Mouse (Mus musculus): ENCODE results near the gene Klhl29.
A peak's percentile ranks its signal among the peaks of the same experiment; 100 is the strongest.

Gene Klhl29

DNA sequence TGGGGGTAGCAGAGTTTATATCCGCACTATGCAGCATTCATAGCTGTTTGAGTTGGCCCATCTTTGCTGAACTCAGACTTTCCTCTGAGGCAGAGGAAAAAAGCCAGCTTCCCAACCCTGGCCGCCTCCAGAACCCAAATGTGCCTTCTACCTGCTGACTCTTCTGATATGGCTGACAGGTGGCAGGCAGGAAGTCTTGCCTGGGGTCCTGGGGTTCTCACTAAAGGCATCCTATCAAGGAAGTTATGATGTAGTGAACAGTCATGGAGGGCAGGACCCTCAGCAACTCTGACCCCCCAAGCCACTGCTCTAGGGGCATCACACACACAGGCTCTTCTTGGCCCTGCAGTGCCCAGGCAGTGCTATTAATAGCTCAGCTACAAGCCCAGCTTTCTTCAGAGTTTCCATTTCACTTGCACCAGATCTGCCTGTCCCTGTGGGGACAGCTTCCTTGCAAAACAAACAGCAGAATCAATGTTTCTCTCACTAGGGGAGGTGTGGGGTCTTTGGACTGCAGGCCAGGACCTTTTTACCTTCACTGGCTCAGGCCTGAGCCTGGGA is 187.6 kb downstream of the Klhl29 start:
- no peak for DNase-seq (ENCODE audit: low spot score in 2 of 2)

DNA sequence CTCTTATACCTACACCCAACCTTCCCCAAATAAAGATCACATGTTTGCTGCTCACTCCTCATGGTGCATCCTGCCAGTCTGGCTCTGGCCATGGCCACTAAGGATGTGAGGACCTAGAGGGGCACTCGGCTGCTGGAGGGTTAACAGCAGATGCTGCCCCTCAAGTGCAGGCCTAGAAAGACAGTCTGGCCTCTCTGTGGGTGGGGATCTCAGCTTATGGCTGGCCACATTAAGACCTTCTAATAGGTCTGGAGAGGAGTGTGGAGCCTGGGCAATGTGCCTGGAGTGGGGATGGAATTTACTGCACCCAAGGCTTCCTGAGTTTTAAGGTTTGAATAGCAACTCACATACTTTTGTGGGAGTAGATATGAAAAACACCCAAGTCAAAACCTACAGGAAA is 188.8 kb downstream of the Klhl29 start:
- DNase-seq (ENCODE audit: low spot score in 2 of 2) = peak; percentile 67 to 73

DNA sequence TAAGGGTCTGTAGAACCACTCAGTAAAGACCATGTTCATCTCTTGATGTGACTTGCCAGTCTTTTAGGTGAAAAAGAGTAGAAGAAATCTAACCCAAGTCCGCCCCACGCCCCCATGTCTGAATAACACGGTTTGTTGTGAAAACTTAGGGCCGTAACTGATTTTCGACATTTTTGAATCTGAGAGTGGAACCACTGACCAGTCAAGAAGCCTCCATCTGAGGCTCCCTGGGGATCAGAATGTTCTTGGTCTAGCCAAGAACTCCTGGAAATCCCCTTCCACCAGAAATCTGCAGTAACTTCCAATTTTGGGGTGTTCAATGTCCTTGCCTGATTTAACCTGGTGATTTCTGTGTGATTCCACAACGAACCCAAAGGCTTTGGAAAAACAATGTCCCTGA is 189.9 kb downstream of the Klhl29 start:
- DNase-seq (ENCODE audit: low spot score in 2 of 2) = no peak

DNA sequence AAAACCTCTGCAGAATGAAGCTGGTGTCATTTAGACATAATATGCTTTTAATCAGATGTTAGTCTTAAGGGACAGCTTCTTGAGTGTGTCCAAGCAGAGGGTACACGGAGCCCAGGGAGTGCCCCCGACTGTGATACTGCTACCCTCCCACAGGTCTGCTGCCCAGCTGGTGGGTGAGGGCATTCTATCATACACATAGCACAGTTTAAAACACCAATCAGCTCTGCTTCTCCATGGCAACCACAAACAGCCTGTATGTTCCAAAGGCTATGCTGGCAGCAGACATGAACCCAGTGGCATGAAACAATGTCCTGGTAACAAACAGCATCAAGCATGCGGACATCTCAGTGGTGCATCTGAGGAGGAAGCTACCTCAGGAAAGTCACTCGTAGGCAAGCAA is 192.9 kb downstream of the Klhl29 start:
- DNase-seq (ENCODE audit: low spot score in 2 of 2) = no peak

DNA sequence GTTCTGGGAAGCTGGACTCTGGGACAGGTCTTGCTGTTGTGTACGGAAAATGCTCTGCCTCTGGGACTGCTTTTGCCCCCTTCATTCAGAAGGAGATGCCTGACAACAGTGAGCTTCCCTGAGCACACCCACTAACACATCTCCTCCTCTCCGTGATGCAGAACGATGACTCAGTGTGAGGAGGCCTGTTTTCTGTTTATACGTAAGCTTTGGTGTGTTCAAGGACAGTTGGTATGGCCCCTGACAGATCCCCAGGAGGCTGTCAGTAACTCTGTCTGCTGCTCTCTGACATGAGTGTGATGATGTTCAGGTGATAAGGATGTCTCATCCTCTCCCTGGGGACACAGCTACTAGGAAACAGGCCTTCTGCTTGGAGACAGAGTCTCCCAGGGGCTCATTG is 193.3 kb downstream of the Klhl29 start:
- DNase-seq (ENCODE audit: low spot score in 2 of 2) = no peak

DNA sequence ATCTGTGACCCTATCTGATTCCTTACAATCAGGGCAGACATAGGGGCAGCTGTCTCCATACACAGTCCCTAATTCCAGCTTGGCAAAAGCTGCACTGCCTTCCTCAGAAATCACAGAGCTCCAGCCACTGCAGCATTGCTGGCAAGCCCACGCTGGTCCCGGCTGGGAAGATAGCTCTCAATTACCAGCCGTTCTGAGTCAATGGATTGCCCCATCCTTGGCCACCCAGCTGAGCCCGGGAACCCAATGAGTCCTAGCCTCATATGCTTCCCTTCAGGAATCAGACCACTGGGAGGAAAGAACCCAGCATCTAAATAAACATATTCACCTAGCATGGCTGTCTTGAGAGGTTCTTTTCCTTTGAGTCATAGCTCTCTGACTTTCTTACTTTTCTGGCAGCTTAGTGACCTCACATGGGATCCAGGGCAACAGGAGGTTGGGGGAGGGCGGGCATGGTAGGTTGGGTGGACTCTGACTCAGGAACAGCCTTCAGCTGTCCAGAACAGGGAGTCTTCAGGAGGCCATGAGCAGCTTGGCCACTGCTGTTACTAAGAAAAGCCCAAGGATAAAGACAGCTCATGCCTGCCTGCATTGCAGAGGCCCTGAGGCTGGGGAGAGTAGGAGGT is 198.7 kb downstream of the Klhl29 start:
- no peak for DNase-seq (ENCODE audit: low spot score in 2 of 2)

DNA sequence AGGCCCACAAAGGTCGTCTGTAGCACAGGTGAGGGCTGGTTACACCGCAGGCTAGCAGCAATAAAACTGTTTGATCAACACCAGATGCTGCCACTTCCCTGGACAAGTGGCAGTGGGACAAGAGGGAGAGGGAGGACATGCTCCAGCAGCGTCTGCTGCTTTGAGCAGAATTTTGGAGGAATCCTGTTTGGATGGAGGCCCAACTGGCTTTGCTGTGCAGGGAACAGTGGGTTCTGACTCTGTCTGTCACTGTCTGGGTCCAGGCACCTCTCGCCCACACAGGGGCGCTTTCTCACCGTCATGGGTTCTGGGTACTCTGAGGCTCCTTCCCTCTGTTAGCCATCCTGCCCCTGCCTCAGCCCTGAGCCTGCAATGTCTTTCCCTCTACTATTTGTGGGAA is 209.3 kb downstream of the Klhl29 start:
- no peak for DNase-seq (ENCODE audit: low spot score in 2 of 2)

DNA sequence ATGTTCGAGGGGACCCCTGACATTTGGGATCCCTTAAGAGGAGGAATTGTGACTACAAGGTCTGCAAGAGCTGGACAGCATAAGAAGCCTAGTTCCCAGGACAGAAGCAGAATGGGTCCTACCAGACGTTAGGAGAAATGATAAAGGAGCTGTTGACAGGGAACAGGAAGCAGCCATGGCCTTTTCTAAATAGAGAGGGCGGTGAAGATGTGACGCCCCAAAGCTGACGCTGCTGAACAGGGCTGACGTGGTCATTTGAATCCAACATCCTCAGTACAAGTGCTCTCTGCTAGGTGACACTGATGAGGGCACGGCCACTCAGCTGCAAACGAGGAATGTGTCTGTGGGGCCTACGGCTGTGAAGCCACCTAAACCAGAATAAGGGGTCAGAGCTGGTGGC is 210.1 kb downstream of the Klhl29 start:
- DNase-seq (ENCODE audit: low spot score in 2 of 2) = no peak

DNA sequence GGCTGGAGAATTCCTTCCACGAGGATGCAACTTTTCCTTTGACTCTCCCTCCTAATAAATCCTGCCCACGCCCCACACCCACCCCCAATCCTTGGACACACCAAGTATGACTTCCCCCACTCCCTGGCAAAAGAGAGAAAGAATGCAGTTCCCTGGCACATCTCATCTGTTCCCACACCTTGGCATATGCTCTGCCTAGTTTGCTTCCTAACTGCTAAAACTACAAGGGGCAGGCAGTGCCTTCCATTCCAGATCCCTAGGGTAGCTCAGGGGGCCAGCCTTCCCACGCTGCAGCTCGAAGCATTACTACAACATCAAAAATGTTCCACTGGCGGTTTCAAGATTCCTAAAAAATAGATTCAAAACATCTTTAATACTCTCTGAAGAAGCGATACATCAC is 212.8 kb downstream of the Klhl29 start:
- no peak for DNase-seq (ENCODE audit: low spot score in 2 of 2)

DNA sequence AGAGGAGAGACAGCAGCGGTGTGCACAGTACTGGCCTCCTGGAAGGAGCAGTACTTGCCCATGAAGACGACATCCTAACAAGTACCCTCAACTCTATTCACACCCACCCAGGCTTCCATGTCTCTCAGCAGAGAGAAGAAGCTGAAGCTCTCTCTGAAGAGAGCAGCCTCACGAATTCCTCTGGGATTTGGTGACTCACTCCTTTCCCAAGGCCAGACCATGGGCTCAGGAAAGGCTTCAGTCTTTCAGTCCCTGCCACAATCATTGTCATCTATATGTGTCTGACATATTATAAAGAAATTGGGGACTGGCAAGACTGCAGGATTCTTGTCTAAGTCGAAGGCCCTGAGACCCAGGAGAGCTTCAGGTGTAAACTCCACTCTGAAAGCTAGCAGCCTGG is 213.9 kb downstream of the Klhl29 start:
- no peak for DNase-seq (ENCODE audit: low spot score in 2 of 2)

DNA sequence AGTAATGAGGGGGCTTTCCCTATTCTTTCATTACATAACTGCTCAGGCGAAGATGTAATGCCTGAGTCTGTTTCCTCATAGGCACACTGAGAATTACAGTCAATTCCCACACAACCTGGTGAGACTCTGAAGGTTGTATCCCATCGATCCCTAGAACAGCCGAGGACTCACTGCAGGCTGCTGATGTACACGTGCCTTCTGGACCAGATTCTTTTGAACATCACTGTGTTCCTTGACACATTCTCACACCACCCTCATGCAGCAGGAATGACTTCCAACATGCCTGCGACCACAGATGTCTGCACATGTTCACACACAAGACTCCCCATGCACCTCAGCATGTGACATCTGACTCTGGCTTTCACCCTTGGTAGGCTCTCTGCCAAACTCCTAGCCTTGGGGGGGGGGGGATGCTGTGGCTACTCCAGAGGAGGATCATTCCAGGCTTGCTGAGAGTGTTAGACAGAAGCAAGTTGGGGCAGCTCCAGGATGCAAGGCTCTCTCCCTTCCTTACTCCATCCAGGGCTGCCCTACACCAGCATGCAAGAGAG is 217.5 kb downstream of the Klhl29 start:
- no peak for DNase-seq (ENCODE audit: low spot score in 2 of 2)

DNA sequence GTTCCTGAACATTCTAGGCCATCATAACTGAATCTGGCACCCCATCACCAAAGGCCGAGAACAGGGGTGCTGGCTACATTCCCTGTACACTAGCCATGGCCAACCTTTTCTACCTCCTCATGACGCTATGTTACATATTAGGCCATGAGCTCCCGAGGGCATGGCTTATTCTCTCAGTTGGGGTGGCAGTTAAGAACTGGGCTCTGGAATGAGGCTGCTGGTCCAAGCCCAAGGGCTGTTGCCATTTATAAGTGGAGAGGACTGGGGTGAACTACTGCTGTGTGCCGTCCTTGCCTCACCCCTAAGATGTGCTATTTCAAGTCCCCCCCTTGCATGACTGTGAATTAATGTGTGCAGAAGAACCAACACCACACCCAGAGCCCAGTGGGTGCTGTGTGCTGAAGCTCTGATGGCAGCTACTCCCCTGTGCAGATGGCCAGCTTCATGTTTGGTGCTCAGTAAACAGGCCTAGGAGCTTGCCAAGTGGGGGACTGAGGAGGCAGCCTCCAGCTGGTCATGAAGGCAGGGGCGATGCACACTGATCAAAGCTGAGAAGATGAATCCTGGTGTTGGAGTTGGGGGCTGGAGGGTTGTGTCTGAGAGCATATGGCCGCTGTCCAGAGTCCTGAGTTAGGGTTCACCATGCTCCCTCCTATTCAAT is 218.3 kb downstream of the Klhl29 start:
- no peak for DNase-seq (ENCODE audit: low spot score in 2 of 2)

DNA sequence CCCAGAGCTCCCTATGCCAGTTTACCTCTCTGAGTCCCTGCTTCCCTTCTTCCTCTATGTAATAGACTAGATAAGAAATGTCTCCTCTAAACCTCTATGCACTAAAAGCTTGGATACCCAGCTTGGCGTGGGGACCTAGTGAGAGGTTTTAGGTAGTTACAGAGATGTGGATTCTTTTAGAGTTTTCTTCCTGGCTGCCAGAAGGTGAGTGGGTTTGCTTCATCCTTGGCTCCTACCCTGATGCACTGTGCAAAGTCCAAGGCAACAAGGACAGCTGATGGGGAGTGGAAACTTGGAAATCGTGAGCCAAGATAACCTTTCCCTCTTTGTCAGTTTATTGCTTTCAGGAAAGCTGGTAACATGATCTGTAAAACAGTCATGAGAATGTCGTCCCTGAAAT is 220.3 kb downstream of the Klhl29 start:
- DNase-seq (ENCODE audit: low spot score in 2 of 2) = no peak

DNA sequence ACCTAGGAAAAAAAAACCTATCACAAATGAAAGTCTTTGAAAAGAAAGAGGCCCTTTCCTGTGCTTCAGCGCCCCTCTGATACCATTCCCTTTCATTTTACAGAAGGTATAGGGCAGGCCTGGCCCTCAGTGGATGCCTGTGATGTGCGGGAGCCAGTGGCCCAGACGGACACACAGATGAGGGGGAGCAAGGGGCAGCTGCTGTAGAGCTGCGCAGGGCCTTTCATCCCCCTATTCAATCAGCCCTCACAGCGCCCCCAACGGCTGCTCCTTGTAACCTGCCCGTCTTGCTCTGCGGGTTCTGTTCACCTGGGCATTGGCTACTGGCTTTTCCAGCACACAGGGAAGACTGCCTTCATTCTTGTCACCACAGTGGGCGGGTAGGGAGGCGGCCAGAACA is 223.6 kb downstream of the Klhl29 start:
- no peak for DNase-seq (ENCODE audit: low spot score in 2 of 2)

DNA sequence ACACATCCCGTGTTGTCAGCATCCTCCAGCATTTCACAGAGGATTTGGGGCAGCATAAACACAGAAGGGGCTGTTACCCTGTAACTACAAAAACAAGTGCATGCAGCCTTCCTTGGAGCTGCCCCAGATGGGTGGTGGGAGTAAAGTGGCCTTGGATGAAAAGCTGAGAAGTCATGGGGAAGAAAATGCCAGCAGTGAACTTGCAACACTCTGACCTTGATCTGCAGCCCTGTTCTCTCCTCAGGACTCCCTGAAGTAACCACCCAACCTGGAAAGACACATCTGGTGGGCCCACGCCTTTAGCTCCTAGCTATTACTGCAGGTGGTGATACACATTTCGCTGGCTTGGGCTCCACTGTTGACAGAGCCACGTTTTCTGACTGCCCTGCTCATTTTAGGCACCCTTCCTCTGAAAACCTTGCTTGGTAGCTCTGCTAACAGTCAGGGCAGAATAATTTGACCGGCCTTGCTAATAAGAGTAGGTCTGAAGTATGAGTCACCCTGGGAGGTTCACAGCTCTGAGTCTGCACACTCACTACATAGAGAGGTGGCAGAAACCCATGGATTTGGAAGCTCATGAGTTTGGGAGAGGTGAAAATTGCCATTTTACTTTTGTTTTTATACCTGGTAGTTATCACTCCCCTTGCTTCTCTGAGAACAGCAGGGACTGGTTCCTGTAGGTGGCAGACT is 228.0 kb downstream of the Klhl29 start:
- DNase-seq (ENCODE audit: low spot score in 2 of 2) = no peak

DNA sequence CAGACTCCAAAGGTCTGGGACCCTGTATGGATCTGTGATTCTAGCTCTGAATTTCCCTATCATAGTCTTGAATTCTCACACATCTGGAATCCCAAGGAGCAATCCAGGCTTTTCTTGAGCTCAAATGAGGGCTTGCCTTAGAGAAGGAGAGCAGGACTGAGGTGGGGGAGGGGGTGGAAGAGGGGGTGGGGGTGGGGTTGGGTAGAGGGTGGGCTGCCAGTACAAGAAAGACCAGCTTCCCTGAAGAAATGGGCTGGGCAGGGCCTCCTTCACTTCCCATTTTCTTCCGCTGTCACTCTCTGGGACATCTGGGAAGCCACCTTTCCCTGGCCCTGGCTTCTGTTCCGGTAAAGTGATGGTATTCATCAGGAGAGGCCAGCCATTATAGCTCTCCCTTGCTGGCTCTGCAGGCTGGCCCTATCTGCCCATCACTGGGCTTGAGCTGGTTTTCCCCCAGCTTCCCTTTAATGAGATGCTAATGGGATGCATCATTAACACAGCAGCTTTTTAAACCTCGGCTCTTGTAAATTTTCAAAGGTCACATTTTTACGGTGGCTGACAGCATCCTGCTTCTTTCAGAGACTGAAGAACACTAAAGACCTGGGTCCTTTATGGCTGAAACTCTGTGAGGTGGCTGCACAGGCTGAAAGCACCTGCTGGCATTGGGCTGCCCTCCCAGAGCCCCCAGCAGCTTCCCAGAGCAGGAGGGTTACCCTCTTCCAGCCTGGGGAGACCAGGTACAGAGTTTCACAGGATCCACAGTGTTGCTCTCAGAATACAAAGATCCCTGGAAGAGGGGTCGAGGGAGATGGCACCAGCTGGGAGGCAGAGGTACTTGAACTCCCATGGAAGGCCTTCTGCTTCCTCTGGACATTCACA is 231.3 kb downstream of the Klhl29 start:
- DNase-seq (ENCODE audit: low spot score in 2 of 2) = no peak

DNA sequence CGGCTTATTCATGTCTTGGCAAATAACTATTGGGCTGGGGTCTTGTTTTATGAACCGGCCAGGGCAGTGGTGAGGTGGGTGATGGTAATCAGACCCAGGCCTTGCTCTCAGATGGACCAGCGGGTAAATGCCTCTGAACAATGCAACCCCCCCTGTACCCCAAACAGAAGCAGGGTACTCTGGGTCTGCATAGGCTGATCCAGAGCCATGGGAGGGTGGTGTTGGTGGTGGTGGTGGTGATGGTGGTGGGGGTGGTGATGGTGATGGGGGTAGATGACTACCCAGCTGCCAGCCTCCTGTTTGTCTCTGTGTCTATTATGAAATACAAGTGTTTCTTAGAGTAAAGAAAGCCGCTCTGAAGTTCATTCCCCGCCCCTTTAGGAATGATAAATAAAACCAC is 232.3 kb downstream of the Klhl29 start:
- no peak for DNase-seq (ENCODE audit: low spot score in 2 of 2)

DNA sequence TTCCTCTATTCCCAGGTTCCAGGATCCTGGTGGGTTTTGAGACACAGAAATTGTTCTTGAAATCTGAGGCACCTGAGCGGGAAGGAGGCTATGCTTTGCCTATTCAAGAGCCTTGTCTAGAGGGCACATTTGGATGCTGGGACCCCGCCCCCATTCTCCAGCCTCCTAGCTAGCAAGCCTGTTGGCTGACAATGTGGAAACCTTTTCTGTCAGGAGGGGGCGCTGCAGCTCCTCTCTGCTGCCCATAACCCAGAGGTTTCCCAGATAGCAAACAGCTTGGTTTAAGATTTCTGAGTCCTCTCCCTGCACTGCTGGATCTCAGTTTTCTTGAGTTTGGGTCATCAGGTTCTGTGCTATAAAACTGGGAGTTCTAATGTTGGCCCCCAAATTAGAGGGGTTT is 232.7 kb downstream of the Klhl29 start:
- DNase-seq (ENCODE audit: low spot score in 2 of 2) = peak; percentile 77 to 90

DNA sequence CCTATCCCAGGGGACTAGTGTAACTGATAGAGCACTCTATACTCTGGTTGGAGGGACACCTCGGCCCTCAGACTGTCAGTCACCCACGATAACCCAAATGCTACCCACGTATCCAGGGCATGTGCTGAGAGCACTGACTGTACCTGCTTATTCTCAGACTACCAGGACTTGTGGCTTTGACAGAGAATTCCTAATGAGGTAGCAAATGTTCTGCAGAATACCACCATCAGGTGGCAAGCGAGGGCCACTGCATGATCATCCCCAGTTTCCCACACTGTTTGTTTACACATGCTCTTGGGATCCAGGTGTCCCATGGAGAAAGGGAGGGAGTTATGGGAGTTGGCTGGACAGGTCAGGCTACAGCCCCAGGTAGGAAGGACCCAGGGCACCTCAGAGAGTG is 234.4 kb downstream of the Klhl29 start:
- DNase-seq (ENCODE audit: low spot score in 2 of 2) = no peak

DNA sequence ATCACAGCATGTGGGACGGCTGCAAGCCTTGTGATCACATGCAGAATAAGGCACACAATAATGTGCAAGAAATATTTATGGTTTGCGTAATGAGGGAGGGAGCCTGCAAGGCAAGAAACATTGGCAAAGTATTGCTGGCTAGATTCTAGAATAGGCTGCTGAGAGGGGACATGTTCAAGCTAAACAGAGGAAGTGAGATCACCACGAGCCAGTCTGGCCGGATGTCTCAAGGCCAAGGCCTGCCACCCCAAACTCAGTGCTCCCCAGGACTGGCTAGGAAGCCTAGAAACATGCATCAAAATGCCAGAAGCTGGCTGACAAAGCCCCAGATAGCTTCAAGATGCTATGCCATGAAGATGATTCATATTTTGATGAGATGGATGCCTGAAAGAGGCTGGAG is 236.2 kb downstream of the Klhl29 start:
- no peak for DNase-seq (ENCODE audit: low spot score in 2 of 2)

DNA sequence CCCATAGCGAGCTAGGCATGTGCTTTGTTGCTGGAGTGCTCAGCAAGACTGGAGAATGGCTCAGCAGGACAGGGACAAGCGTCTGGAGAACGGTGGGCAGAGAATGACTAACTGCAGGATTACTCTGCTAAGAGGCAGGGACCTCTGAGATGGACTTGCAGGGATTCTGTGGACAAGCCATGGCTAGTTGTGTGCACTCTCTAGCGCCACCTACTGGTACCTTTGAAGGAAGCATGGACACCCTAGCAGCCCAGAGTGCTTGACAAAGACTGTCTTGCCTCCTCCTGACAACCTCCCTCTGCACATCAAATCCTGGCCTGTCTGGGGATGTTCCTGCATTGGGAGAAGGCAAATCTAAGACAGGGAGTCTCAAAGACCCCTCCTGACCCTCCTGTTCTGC is 239.2 kb downstream of the Klhl29 start:
- no peak for DNase-seq (ENCODE audit: low spot score in 2 of 2)

DNA sequence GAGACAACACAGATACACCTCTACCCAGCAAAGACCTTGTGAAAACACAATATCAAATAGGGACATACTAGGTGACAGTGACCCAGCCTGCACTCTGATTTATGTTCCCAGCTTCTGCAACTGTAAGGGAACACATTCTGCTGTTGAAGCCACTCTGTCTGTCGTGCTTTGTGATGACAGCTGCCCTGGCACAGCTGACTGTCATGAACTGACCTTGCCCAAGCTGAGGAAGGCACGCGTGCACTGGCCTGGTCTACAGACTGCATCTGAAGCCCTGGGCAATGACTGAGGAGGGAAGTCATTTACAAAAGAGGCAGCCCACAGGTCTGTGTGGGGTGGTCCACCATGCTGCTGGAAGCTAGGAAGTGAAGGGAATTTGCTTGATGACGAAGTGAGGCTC is 246.3 kb downstream of the Klhl29 start:
- DNase-seq (ENCODE audit: low spot score in 2 of 2) = no peak

Measured in urinary bladder, postnatal 4 days (tissue).